Mouse (Mus musculus) cortical plate, adult 2 months (tissue): ENCODE measurements around the gene Gm6169.

Experiments used
- CTCF ChIP-seq: fragments of 200-500 bp; IDR thresholded peaks from 2 replicates; pipeline ENCODE4 v1.5.1; 2011; ENCODE audit warnings: mild to moderate bottlenecking, control low read depth, low read length; ENCODE audit not compliant: insufficient read depth; ENCODE audit errors: extremely low read depth
- POLR2A ChIP-seq: fragments of 200-500 bp; IDR thresholded peaks from 2 replicates; pipeline ENCODE4 v1.6.1; 2011; ENCODE audit warnings: mild to moderate bottlenecking, low read length, control low read depth; ENCODE audit not compliant: insufficient read depth; ENCODE audit errors: extremely low read depth

DNA sequence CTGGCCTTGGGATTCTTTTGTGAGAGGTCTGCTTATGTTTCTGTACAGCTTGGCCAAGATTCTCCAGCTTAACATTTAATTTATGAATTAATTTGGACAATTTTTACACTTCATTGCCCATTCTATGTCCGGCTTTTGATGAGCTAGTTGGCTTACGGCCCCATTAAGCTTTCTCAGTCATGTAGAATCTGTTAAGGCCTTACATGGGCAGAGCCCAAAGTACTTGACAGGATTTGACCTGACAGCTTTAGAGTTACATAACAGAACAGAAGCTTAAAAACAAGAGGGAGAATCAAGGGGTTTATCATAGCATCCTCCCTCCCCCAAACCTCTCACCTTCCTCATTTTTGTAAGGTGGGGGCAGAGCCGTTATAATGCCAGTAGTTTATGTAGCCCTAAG is 10.9 kb downstream of the Gm6169 start:
- TF ChIP-seq CTCF = no peak
- no peak for TF ChIP-seq POLR2A
